Mouse (Mus musculus) forebrain, embryonic 15.5 days (tissue): ENCODE results near the gene Tom1l2. TPM values are rescaled to one million over a fixed set of nuclear protein-coding genes. Genes with fewer than 3 reads are reported as not detected.

Source experiments
- ATAC-seq: fragments of 200-750 bp; cut with Nextera tagmentation; replicated peaks from 2 replicates; pipeline ENCODE4 v1.8.0; 2017; ENCODE audit warnings: mild to moderate bottlenecking, moderate TSS enrichment, moderate library complexity
- H3K27ac ChIP-seq: fragments of 300-500 bp; sonication (generic); replicated peaks from 2 replicates; pipeline ENCODE4 v1.5.1; 2015; ENCODE audit warnings: mild to moderate bottlenecking, inconsistent platforms
- H3K27me3 ChIP-seq: fragments of 300-500 bp; sonication (generic); 2 replicates; pipeline ENCODE4 v1.6.1; 2015; ENCODE audit warnings: inconsistent platforms
- H3K36me3 ChIP-seq: fragments of 300-500 bp; sonication (generic); 2 replicates; pipeline ENCODE4 v1.6.1; 2015; ENCODE audit warnings: mild to moderate bottlenecking, inconsistent platforms
- H3K4me1 ChIP-seq: fragments of 300-500 bp; sonication (generic); 2 replicates; pipeline ENCODE4 v1.6.1; 2015; ENCODE audit warnings: inconsistent platforms
- H3K4me2 ChIP-seq: fragments of 300-500 bp; sonication (generic); replicated peaks from 2 replicates; pipeline ENCODE4 v1.6.1; 2015; ENCODE audit warnings: mild to moderate bottlenecking, inconsistent platforms
- H3K4me3 ChIP-seq: fragments of 300-500 bp; sonication (generic); 2 replicates; pipeline ENCODE4 v1.5.1; 2015; ENCODE audit warnings: mild to moderate bottlenecking, inconsistent platforms
- H3K9ac ChIP-seq: fragments of 300-500 bp; sonication (generic); replicated peaks from 2 replicates; pipeline ENCODE4 v1.6.1; 2015; ENCODE audit warnings: mild to moderate bottlenecking, inconsistent platforms
- H3K9me3 ChIP-seq: fragments of 300-500 bp; sonication (generic); 2 replicates; pipeline ENCODE4 v1.6.1; 2016; ENCODE audit warnings: inconsistent platforms
- WGBS: fragments of 180-500 bp; shearing (Covaris S2); methylation state at CpG from one replicate; pipeline ENCODE4 v1.1.7; 2015; ENCODE audit warnings: mixed read lengths; 5-methylcytosine and 5-hydroxymethylcytosine counted together
- polyA plus RNA-seq: library from polyadenylated mRNA; unstranded; fragments of >200 nt; fragmentation: Nextera tagmentation; extraction: Ambion mirVana; gene quantifications from 2 replicates; pipeline ENCODE4 v1.2.1, GENCODE M21; 2015

Tom1l2 gene
- polyA plus RNA-seq, 1 experiment from 2014 or later, result 48.7 TPM

- H3K4me2 ChIP-seq, result no peak overlapping the region
- 0 out of 2 replicates have a peak overlapping the region, but pooled peaks have one; percentile 12 for H3K27ac ChIP-seq
- 76% methylated on average over 5 of the region's 5 CpGs for WGBS
- H3K4me1 ChIP-seq, result peaks cover 50% of the 10 kb centered on the region
- no peak overlapping the region for H3K4me3 ChIP-seq
- H3K9ac ChIP-seq, result no peak overlapping the region
- H3K27me3 ChIP-seq, result no peaks in the 10 kb centered on the region
- no peaks in the 10 kb centered on the region for H3K9me3 ChIP-seq
- no peak for ATAC-seq
- H3K36me3 ChIP-seq, result peaks cover 44% of the 10 kb centered on the region
Measured at GRCm38 (mm10) chr11:60206207-60206606, 146.5 kb downstream of the Tom1l2 start.

DNA sequence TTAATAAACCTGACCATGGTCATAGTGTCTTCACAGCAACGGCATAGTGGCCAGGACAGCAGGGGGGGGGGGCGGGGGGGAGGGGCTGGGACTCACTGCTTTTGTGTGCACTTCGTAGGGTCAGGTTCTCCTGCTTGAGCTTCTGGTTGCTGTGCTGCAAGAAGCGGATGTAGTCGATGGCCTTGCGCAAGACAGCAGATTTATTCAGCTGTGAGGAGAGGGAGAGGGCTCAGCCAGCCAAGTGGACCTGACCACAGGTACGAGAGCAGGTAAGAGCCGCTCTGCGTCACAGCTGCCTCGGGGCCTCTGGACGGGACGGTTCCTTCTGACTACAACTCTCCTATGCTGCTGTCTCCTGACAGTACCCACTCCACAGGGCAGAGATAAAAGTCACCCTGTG lies 147.7 kb downstream of the Tom1l2 start:
- no peaks in the 10 kb centered on the region for H3K9me3 ChIP-seq
- WGBS, result 82% methylated on average over 12 of the region's 12 CpGs
- no peak overlapping the region for H3K4me2 ChIP-seq
- H3K9ac ChIP-seq, result no peak overlapping the region
- peaks cover 44% of the 10 kb centered on the region for H3K4me1 ChIP-seq
- H3K36me3 ChIP-seq, result peaks cover 50% of the 10 kb centered on the region
- no peak overlapping the region for H3K4me3 ChIP-seq
- H3K27ac ChIP-seq, result no peak overlapping the region
- H3K27me3 ChIP-seq, result no peaks in the 10 kb centered on the region
- ATAC-seq, result no peak

DNA sequence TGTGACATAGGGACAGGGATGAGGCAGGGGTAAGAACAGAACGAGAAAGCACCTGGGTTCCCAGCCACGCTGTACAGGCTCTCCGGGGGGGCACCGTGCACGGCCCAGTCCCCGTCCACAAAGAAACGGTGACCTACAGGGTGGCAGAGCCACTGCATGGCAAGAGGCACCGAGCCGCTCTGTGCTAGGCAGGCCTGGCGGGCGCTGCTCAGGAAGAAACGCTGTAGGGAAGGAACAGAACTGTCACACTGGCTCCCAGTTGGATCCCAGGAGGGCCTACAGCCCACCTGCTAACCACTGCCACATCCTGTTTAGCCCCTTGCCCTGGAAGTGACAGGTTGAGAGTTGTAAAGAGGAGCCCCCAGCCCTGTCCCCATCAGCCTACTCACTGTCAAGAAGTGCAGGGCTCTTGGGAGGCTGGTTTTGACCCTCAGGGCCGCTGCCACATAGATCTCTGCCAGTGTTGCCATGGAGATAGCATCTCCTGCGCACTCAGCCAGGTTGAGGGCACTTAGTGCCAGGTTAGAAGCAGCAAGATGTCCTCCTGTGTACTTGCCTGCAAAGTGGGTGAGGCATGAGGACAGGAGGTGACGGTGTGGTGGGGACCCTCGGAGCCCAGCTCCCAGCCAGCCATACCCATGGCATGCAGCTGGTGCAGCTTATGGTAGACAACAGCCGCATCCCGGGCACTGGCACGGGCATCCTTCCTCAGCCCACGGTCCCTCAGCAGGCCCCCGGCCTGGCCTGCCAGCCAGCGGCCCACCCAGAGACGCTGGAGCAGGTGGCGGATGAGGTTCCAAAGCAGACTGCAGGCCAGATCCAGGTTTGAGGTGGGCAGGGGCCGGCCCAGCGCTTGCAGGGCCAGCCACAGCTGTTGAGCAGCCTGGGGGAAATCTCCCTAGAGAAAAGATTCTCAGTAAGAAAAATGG lies 149.7 kb downstream of the Tom1l2 start:
- Histone ChIP-seq H3K27ac (peak overlapping the region; percentile 57; the same call in 1 of the 2 replicates), H3K9ac (no peak overlapping the region), H3K4me3 (no peak overlapping the region), H3K4me1 (peaks cover 26% of the 10 kb centered on the region), H3K4me2 (no peak overlapping the region), H3K9me3 (no peaks in the 10 kb centered on the region), H3K36me3 (peaks cover 58% of the 10 kb centered on the region), H3K27me3 (no peaks in the 10 kb centered on the region)
- 88% methylated on average over 26 of the region's 26 CpGs for WGBS
- ATAC-seq, result no peak

GRCm38 (mm10) chr11:60200384-60200783 lies 152.3 kb downstream of the Tom1l2 start:
- Histone ChIP-seq H3K36me3 (peaks cover 63% of the 10 kb centered on the region), H3K4me3 (no peak overlapping the region), H3K27me3 (no peaks in the 10 kb centered on the region), H3K9ac (peak overlapping the region; percentile 31; the same call in 1 of the 2 replicates), H3K9me3 (no peaks in the 10 kb centered on the region), H3K4me2 (no peak overlapping the region), H3K27ac (peak overlapping the region; percentile 82), H3K4me1 (peaks cover 13% of the 10 kb centered on the region)
- ATAC-seq, result no peak
- 91% methylated on average over 11 of the region's 11 CpGs for WGBS

DNA sequence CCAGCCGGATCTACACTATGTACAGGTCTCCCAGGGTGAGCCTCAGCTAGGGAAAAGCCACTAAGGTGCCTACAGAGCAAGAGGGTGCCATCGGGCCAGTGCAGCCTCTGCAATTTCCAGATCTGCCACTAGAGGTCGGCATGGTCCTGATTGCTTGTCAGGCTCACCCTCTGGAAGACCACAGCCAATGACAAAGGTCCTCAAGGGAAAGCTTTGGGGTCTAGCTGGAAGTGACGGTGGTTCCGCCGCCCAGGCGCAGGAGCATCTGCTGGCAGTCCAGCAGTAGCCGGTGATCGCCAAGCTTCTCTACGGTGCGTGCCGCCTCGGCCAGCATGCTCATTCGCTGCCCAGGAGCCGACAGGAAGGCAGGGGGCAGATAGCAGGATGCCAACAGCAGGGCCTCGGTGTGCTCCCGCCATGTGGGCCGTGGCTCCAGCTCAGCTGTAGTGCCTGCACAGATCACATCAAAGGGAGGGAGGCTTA lies 153.0 kb downstream of the Tom1l2 start:
- H3K27ac ChIP-seq, result peak overlapping the region; percentile 82
- H3K4me1 ChIP-seq, result peaks cover 13% of the 10 kb centered on the region
- H3K4me2 ChIP-seq, result 0 out of 2 replicates have a peak overlapping the region, but pooled peaks have one; percentile 21
- peaks cover 69% of the 10 kb centered on the region for H3K36me3 ChIP-seq
- peak overlapping the region; percentile 31; the same call in 1 of the 2 replicates for H3K9ac ChIP-seq
- 12% methylated on average over 18 of the region's 18 CpGs for WGBS
- no peaks in the 10 kb centered on the region for H3K9me3 ChIP-seq
- peak; percentile 77 for ATAC-seq
- no peak overlapping the region for H3K4me3 ChIP-seq
- H3K27me3 ChIP-seq, result no peaks in the 10 kb centered on the region

DNA sequence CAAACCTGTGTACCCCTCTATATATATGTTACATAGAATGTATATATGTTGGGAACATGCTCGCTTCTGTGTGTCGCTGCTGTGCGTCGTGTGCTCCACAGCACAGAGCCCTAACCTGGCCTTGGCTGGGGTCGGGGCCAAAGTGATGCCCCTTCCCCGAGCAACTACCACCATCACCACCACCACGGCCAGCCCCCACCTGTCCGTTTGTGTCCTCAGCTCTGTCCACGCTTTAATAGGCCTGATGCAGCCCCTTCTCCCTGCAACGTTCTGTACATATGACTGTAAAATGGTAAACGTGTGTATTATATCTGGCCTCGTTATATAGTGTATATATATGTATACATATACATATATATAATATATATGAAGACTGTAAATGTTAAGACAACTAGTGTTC lies 154.1 kb downstream of the Tom1l2 start:
- 88% methylated on average over 12 of the region's 12 CpGs for WGBS
- Histone ChIP-seq H3K4me3 (no peak overlapping the region), H3K4me1 (peaks cover 16% of the 10 kb centered on the region), H3K9ac (no peak overlapping the region), H3K27ac (peak overlapping the region; percentile 47), H3K27me3 (no peaks in the 10 kb centered on the region), H3K4me2 (no peak overlapping the region), H3K9me3 (no peaks in the 10 kb centered on the region), H3K36me3 (peaks cover 69% of the 10 kb centered on the region)
- no peak for ATAC-seq

DNA sequence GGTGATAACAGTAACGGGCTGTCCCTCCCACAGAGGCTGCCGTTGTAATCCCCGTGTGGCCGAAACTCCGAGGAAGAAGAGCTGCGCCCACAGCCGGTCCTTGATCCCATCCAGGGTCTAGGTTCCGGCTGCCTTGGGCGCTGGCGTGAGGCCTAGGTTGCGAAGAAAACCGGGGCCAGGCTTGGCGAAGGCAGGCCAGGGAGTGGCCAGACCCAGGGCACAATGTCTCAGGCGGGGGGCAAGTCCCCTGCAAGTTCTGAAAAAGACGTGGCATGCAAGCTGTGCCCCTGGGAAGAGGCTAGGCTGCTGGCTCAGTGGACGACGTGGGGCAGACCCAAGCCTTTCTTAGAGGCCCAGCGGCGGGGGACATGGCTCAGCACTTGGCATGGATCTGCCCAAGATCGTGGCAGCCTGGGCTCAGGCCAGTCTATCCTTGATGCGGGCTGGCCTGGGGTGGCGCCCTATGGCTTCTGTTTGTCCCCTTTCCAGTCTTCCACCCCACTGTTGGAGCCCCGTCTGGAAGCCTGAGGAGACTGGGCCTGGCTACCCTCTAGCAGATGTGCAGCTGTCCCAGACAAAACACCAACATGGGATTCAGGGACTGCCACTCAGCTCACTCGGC lies 154.6 kb downstream of the Tom1l2 start:
- Histone ChIP-seq H3K4me1 (peaks cover 21% of the 10 kb centered on the region), H3K27me3 (no peaks in the 10 kb centered on the region), H3K9ac (no peak overlapping the region), H3K36me3 (peaks cover 65% of the 10 kb centered on the region), H3K4me3 (no peak overlapping the region), H3K9me3 (no peaks in the 10 kb centered on the region), H3K27ac (peak overlapping the region; percentile 47), H3K4me2 (no peak overlapping the region)
- WGBS, result 71% methylated on average over 24 of the region's 24 CpGs
- no peak for ATAC-seq

DNA sequence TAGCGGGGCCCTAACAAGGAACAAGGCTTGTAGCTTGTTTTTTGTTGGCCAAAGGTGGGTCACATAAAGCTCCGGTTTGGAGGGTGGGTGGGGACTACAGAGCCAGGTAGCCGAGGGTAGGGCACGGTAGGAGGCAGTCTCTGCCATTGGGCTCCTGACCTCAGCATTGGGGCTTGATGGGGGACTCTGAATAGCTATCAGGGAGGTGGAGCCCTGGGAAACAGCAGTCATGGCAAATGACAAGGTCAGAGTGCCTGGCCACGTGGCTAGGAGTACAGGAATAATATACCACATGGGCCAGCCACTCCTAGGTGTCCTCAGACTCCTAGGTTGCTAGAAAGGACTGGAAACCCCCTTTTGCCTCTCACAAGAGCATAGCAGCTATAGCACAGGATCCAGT lies 156.4 kb downstream of the Tom1l2 start:
- Histone ChIP-seq H3K4me2 (no peak overlapping the region), H3K27ac (no peak overlapping the region), H3K4me1 (peaks cover 16% of the 10 kb centered on the region), H3K27me3 (no peaks in the 10 kb centered on the region), H3K9ac (no peak overlapping the region), H3K36me3 (peaks cover 51% of the 10 kb centered on the region), H3K9me3 (no peaks in the 10 kb centered on the region), H3K4me3 (no peak overlapping the region)
- ATAC-seq, result no peak
- 84% methylated on average over 5 of the region's 5 CpGs for WGBS

GRCm38 (mm10) chr11:60195108-60195507 lies 157.6 kb downstream of the Tom1l2 start:
- H3K9ac ChIP-seq, result no peak overlapping the region

GRCm38 (mm10) chr11:60193556-60193955 lies 159.1 kb downstream of the Tom1l2 start:
- Histone ChIP-seq H3K4me1 (peaks cover 10% of the 10 kb centered on the region), H3K4me3 (no peak overlapping the region), H3K36me3 (peaks cover 62% of the 10 kb centered on the region), H3K4me2 (no peak overlapping the region), H3K27ac (peak overlapping the region; percentile 53), H3K9ac (no peak overlapping the region), H3K9me3 (no peaks in the 10 kb centered on the region), H3K27me3 (no peaks in the 10 kb centered on the region)
- peak; percentile 73 for ATAC-seq
- 51% methylated on average over 4 of the region's 4 CpGs for WGBS

More at GRCm38 (mm10) chr11:60195108-60195507, 157.6 kb downstream of the Tom1l2 start:
- H3K4me2 ChIP-seq, result no peak overlapping the region
- H3K27me3 ChIP-seq, result no peaks in the 10 kb centered on the region
- H3K27ac ChIP-seq, result no peak overlapping the region
- H3K4me1 ChIP-seq, result peaks cover 14% of the 10 kb centered on the region
- no peaks in the 10 kb centered on the region for H3K9me3 ChIP-seq
- H3K36me3 ChIP-seq, result peaks cover 52% of the 10 kb centered on the region
- H3K4me3 ChIP-seq, result no peak overlapping the region
- no peak for ATAC-seq

- no peaks in the 10 kb centered on the region for H3K9me3 ChIP-seq
- peak overlapping the region; percentile 53; the same call in 1 of the 2 replicates for H3K27ac ChIP-seq
- H3K4me2 ChIP-seq, result no peak overlapping the region
- H3K27me3 ChIP-seq, result no peaks in the 10 kb centered on the region
- no peak for ATAC-seq
- 81% methylated on average over 6 of the region's 6 CpGs for WGBS
- peaks cover 68% of the 10 kb centered on the region for H3K36me3 ChIP-seq
- H3K9ac ChIP-seq, result no peak overlapping the region
- no peak overlapping the region for H3K4me3 ChIP-seq
- H3K4me1 ChIP-seq, result peaks cover 10% of the 10 kb centered on the region
Measured at GRCm38 (mm10) chr11:60192534-60192933, 160.2 kb downstream of the Tom1l2 start.

DNA sequence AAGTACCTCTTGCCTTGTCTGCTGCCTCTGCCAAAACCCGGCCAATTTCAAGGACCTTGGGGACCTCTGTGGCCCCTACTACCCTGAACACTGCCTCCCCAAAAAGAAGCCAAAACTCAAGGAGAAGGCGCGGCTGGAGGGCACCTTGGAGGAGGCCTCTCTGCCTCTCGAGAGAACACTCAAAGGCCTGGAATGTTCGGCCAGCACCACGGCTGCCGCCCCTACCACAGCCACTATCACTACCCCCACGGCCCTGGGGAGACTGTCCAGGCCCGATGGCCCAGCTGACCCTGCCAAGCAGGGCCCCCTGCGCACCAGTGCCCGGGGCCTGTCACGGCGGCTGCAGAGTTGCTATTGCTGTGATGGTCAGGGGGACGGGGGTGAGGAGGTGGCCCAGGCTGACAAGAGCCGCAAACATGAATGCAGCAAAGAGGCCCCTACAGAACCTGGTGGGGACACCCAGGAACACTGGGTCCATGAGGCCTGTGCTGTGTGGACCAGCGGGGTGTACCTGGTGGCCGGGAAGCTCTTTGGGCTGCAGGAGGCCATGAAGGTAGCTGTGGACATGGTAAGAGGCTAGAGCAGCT lies 162.6 kb downstream of the Tom1l2 start:
- Histone ChIP-seq H3K27ac (no peak overlapping the region), H3K27me3 (no peaks in the 10 kb centered on the region), H3K9me3 (no peaks in the 10 kb centered on the region), H3K4me3 (no peak overlapping the region), H3K4me1 (peaks cover 28% of the 10 kb centered on the region), H3K4me2 (no peak overlapping the region), H3K36me3 (peaks cover 70% of the 10 kb centered on the region), H3K9ac (no peak overlapping the region)
- WGBS, result 93% methylated on average over 17 of the region's 17 CpGs
- no peak for ATAC-seq
